Mouse (Mus musculus) natural killer cell, adult 2 months (primary cell): ENCODE data around the gene Mchr1.
A peak's percentile ranks its signal among the peaks of the same experiment; 100 is the strongest.
"Not testable (repeated sequence)": the region's sequence is repeated elsewhere in the genome, so short reads cannot be mapped to it uniquely, and the experiment has no call there.

ENCODE experiments used
- DNase-seq, 2 experiments: peaks; one replicate each; pipeline ENCODE4 v3.0.0; 2022; ENCODE audit warnings: low spot score in 2 of 2

The Mchr1 gene

GRCm38 (mm10) chr15:81235086-81235920, at the start of gene Mchr1:
Gene Mchr1 (plus strand): TSS chr15:81235499.
- no peak for DNase-seq

GRCm38 (mm10) chr15:81189061-81189460, 46.2 kb upstream of the Mchr1 start:
- DNase-seq, result no peak

- peak; percentile 26 to 38 for DNase-seq
These were observed 45.2 kb upstream of the Mchr1 start for GRCm38 (mm10) chr15:81190011-81190629.

GRCm38 (mm10) chr15:81190630-81191178, 44.6 kb upstream of the Mchr1 start, which contains the start of gene Mrtfa:
Gene Mrtfa (minus strand): TSS chr15:81190757.
- DNase-seq, result peak; percentile 98

GRCm38 (mm10) chr15:81191303-81191702, 44.0 kb upstream of the Mchr1 start:
- no peak for DNase-seq

GRCm38 (mm10) chr15:81192316-81192715, 43.0 kb upstream of the Mchr1 start:
- no peak for DNase-seq

GRCm38 (mm10) chr15:81192858-81193257, 42.4 kb upstream of the Mchr1 start:
- no peak for DNase-seq

GRCm38 (mm10) chr15:81194791-81195190, 40.5 kb upstream of the Mchr1 start:
- DNase-seq, result no peak

- DNase-seq, result no peak
These were observed 39.9 kb upstream of the Mchr1 start for GRCm38 (mm10) chr15:81195447-81195846.

- DNase-seq, result no peak
These were observed 38.1 kb upstream of the Mchr1 start for GRCm38 (mm10) chr15:81197197-81197596.

- peak in 1 of 2 experiments; percentile 14 for DNase-seq
These were observed 36.9 kb upstream of the Mchr1 start for GRCm38 (mm10) chr15:81198447-81198846.

GRCm38 (mm10) chr15:81199372-81199959, 35.8 kb upstream of the Mchr1 start:
- peak; percentile 57 to 75 for DNase-seq

GRCm38 (mm10) chr15:81202462-81202861, 32.8 kb upstream of the Mchr1 start:
- no peak for DNase-seq

- DNase-seq, result peak in 1 of 2 experiments; percentile 64
These were observed 24.8 kb upstream of the Mchr1 start for GRCm38 (mm10) chr15:81210496-81210895.

GRCm38 (mm10) chr15:81212976-81213375, 22.3 kb upstream of the Mchr1 start:
- DNase-seq, result no peak

GRCm38 (mm10) chr15:81216906-81217653, 18.2 kb upstream of the Mchr1 start:
- no peak for DNase-seq

GRCm38 (mm10) chr15:81219054-81219453, 16.2 kb upstream of the Mchr1 start:
- no peak for DNase-seq

GRCm38 (mm10) chr15:81220051-81220450, 15.2 kb upstream of the Mchr1 start:
- not testable (repeated sequence) for DNase-seq

GRCm38 (mm10) chr15:81221446-81221845, 13.9 kb upstream of the Mchr1 start:
- DNase-seq, result no peak

GRCm38 (mm10) chr15:81225016-81225415, 10.3 kb upstream of the Mchr1 start:
- no peak for DNase-seq

- no peak for DNase-seq
These were observed 9.6 kb upstream of the Mchr1 start for GRCm38 (mm10) chr15:81225732-81226131.

- no peak for DNase-seq
These were observed 8.5 kb upstream of the Mchr1 start for GRCm38 (mm10) chr15:81226796-81227195.
